Mouse (Mus musculus) midbrain, embryonic 10.5 days (tissue): ENCODE measurements at regions not wholly inside any gene's neighbourhood (a gene's known extent, or its start where the extent isn't known, plus 50 kb on each side); places are given as distances from the start of the nearest gene placed in this dataset.

Experiments
- DNase-seq: peaks from one replicate; pipeline ENCODE4 v3.0.0-alpha.2; 2017; ENCODE audit warnings: low spot score
- H3K27ac ChIP-seq: fragments of 300-500 bp; sonication (generic); replicated peaks from 2 replicates; pipeline ENCODE4 v1.5.1; 2016; ENCODE audit warnings: mild to moderate bottlenecking
- H3K27me3 ChIP-seq: fragments of 300-500 bp; sonication (generic); 2 replicates; pipeline ENCODE4 v1.6.1; 2016; ENCODE audit warnings: low read depth, mild to moderate bottlenecking; ENCODE audit not compliant: poor library complexity, severe bottlenecking
- H3K36me3 ChIP-seq: fragments of 300-500 bp; sonication (generic); 2 replicates; pipeline ENCODE4 v1.6.1; 2016; ENCODE audit warnings: mild to moderate bottlenecking, moderate library complexity
- H3K4me1 ChIP-seq: fragments of 300-500 bp; sonication (generic); 2 replicates; pipeline ENCODE4 v1.6.1; 2016
- H3K4me3 ChIP-seq: fragments of 300-500 bp; sonication (generic); 2 replicates; pipeline ENCODE4 v1.5.1; 2016; ENCODE audit warnings: mild to moderate bottlenecking, moderate library complexity
- H3K9me3 ChIP-seq: fragments of 300-500 bp; sonication (generic); replicated peaks from 2 replicates; pipeline ENCODE4 v1.6.1; 2016; ENCODE audit warnings: mild to moderate bottlenecking
- WGBS: fragments of 180-500 bp; shearing (Covaris S2); methylation state at CpG from one replicate; pipeline ENCODE4 v1.1.7; 2016; 5-methylcytosine and 5-hydroxymethylcytosine counted together

DNA sequence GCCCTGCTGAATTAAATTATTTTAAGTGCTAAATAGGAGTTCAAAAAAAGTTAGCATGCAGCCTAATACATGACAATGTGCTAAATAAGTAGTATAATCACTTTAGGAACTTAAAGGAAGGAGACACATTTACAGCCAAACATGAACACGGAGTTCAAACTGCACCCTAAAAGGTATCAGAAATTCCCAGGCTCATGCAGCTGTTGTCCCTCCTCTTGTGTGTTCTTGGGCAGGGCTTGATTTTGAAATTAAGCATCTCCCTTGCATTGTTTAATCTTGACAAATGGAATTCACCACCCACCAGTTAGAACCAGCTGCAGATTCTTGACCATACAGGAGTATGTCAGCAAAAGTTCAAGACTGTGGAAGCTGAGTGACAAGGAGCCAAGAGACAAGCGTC, 137.3 kb upstream of the Kirrel3 start:
- no peaks in the 10 kb centered on the region for H3K4me1 ChIP-seq
- H3K9me3 ChIP-seq: no peaks in the 10 kb centered on the region
- WGBS: 80% methylated on average over 2 of the region's 2 CpGs
- H3K27ac ChIP-seq: no peak overlapping the region
- H3K36me3 ChIP-seq: no peaks in the 10 kb centered on the region
- H3K4me3 ChIP-seq: no peak overlapping the region
- no peaks in the 10 kb centered on the region for H3K27me3 ChIP-seq
- DNase-seq: no peak

DNA sequence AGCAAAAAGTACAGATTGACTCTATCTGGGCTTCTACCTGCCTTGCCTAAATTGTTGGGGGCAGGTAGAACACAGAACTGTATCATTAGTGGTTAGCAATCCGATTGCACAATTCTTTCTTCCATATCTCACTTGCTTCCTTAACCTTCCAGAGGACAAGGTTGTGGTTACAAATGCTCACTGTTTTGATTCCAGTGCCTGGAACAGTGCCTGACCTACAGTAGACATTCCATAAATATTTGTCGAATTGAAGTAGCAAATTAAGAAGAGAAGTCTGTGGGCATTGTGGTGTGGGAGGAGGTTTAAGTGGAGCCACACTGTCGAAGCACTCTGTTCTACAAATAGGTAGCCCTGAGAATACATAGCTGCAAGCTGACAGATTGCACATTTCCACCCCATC, 135.7 kb upstream of the Kirrel3 start:
- no peak overlapping the region for H3K4me3 ChIP-seq
- no peak overlapping the region for H3K27ac ChIP-seq
- 86% methylated on average over 3 of the region's 3 CpGs for WGBS
- no peaks in the 10 kb centered on the region for H3K36me3 ChIP-seq
- no peaks in the 10 kb centered on the region for H3K27me3 ChIP-seq
- no peaks in the 10 kb centered on the region for H3K9me3 ChIP-seq
- H3K4me1 ChIP-seq: no peaks in the 10 kb centered on the region
- DNase-seq: no peak

DNA sequence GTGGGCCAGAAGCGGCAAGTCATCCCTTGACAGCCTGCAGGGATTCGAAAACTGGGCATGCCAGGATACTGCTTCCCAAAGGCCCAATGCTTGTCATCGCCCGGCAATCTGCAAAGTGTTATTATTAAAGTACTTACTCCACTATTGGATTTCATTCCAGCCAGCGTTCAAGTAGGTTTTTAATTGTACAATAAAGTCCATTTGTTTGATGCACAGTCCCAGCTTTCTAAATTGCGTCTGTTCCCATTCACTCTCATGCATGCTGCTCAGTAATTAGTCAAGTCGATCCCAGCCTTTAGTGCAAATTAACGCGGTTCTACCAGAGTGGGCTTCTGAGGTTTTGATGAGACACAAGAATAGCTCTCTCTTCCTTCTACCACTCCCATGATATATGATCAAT, 131.9 kb upstream of the Kirrel3 start:
- WGBS: 90% methylated on average over 9 of the region's 9 CpGs
- DNase-seq: no peak
- Histone ChIP-seq H3K4me1 (no peaks in the 10 kb centered on the region), H3K27me3 (no peaks in the 10 kb centered on the region), H3K27ac (no peak overlapping the region), H3K36me3 (no peaks in the 10 kb centered on the region), H3K4me3 (no peak overlapping the region), H3K9me3 (no peaks in the 10 kb centered on the region)

DNA sequence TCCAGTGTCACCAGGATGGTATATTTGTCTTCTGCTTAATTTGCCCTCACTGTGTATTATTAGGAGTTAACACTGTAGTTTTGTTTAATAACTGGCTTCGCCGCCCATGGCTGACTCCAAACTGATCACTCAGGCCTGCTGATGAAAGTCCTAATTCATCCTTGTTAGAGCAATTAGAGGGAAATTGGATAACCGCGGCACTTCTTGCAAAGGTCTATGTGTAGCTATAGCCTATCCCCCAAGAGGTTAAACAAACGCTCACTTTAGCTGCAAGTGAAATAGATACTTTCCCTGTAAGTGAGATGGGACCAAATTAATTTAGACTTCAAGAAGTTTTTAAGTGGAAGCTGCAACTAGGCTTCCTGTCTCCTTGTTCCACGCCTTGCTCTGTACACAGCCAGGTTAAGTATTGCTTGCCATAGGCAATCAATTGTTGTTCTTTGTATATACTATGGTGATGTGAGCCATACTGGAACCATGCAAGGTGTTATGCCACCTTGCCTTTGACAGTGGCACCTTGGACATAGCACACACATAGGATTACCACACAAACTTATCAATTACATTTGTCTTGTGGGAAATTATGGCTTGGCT, 130.9 kb upstream of the Kirrel3 start:
- Histone ChIP-seq H3K4me1 (no peaks in the 10 kb centered on the region), H3K4me3 (no peak overlapping the region), H3K27ac (no peak overlapping the region), H3K36me3 (no peaks in the 10 kb centered on the region), H3K9me3 (no peaks in the 10 kb centered on the region), H3K27me3 (no peaks in the 10 kb centered on the region)
- 82% methylated on average over 6 of the region's 6 CpGs for WGBS
- DNase-seq: no peak

DNA sequence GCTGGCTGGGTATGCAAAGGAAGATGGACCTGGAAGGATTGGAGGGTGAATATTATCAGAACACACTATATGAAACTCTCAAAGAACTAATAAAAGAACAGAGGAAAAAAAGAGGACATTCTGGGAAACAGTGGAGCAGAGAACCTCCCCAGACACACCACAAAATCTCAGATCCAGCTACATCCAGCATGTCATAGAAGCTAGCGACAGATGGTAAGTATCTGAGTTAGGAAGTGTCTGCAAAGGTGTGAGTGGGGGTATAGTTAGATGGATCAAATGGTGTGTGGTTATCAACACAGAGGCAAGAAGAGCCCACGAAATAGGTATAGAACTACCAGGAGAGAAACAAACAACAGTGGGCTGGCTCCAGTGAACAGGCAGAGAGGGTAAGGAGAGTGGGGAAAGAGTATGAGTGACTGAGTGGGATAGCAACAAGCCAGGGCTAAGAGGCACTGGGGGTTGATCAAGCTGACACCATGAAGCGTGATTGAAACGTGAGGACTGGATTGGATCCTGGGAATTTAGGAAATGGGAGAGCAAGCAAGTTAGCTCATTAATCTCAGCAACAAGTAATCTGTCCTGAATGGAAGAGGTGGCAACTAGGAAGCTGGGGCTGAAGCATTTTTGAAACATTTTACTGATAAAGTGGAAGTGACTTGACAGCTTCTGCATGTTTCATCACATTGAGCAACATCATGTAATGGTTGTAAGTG, 114.9 kb upstream of the Kirrel3 start:
- DNase-seq: no peak
- Histone ChIP-seq H3K27ac (no peak overlapping the region), H3K27me3 (no peaks in the 10 kb centered on the region), H3K4me1 (peaks cover 4% of the 10 kb centered on the region), H3K4me3 (no peak overlapping the region), H3K36me3 (no peaks in the 10 kb centered on the region), H3K9me3 (no peaks in the 10 kb centered on the region)
- 85% methylated on average over 4 of the region's 4 CpGs for WGBS

DNA sequence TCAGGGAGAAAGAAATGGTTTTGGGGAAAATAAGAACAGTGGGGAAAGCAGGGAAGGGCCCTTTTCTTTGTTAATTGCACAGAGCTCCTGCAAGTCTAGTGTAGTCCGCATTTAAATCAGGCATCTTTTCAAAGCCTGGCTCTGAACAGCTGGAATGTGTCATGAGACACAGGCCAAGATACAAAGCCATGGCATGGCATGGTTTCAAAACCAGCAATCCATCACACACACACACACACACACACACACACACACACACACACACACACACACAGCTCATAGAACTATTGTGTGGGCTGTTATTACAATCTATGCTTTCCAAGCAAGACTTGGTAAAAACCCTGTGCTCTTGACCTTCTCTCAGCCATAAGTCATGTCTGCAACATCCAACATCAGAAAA, 110.5 kb upstream of the Kirrel3 start:
- Histone ChIP-seq H3K4me1 (peaks cover 4% of the 10 kb centered on the region), H3K27ac (no peak overlapping the region), H3K36me3 (no peaks in the 10 kb centered on the region), H3K9me3 (no peaks in the 10 kb centered on the region), H3K4me3 (no peak overlapping the region), H3K27me3 (no peaks in the 10 kb centered on the region)
- 82% methylated on average over 1 of the region's 1 CpGs for WGBS
- DNase-seq: no peak

DNA sequence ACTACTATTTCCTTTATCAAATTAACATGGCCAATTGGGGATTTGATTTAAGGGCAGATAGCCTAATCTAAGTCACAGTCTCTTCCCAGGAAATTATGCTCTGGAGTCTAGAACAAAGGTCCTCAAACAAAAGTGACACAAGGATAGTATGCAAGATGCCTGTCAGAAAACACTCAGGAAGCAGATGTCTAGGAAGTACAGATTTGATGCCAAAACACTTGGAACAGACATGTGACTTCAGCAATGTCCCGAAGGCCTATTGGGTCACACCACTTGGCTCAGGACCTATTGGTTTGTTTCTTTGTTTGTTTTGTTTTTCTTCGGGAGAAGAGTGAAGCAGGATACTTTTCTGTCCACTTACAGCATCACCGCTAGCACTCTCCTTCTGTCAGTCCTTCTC, 105.7 kb upstream of the Kirrel3 start:
- Histone ChIP-seq H3K27ac (no peak overlapping the region), H3K4me1 (peaks cover 13% of the 10 kb centered on the region), H3K27me3 (no peaks in the 10 kb centered on the region), H3K36me3 (no peaks in the 10 kb centered on the region), H3K9me3 (no peaks in the 10 kb centered on the region), H3K4me3 (no peak overlapping the region)
- no peak for DNase-seq
- WGBS: 84% methylated on average over 3 of the region's 3 CpGs

DNA sequence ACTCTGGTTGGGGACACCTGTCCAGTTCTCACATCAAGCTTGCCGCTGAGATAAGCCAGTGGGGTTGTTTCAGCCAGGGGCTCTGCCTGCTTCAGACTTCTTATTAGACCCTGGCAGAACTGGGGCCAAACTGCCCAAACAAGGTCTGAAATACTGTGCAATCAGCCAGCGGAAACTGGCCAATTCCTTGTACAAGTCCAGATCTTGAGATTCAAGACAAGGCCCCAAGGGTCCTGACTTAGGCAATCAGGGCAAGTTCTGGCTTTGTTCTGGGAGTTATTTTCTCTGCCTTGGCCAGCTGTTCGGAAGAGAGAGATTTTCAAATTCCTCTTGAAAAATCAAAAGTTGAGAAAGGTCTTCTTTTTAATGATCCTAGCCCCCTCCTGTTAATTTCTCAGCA, 104.1 kb upstream of the Kirrel3 start:
- DNase-seq: no peak
- Histone ChIP-seq H3K27ac (no peak overlapping the region), H3K4me3 (no peak overlapping the region), H3K4me1 (peaks cover 10% of the 10 kb centered on the region), H3K9me3 (no peaks in the 10 kb centered on the region), H3K27me3 (no peaks in the 10 kb centered on the region), H3K36me3 (no peaks in the 10 kb centered on the region)
- 88% methylated on average over 3 of the region's 3 CpGs for WGBS

DNA sequence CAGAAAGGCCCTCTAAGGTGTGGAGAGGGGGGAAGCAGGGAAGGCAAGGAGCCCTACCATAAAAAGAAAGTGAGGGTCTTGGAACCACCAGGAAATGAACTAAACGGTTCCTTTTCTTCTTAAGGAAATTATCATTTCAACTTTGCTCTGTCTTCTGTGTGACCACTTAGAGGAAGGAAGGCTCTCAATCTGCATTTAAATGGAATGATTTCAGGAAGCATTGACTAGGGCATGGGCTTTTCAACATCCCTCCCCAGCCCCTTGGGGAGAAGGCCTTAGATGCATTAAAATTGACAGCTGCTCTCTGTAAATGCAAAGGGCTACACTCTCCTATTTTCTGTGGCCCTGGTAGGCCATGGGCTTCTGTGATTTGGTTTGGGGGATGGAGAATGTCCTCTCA, 103.5 kb upstream of the Kirrel3 start:
- no peaks in the 10 kb centered on the region for H3K9me3 ChIP-seq
- WGBS: 16% methylated on average over 1 of the region's 1 CpGs
- no peak overlapping the region for H3K4me3 ChIP-seq
- no peak overlapping the region for H3K27ac ChIP-seq
- DNase-seq: no peak
- H3K27me3 ChIP-seq: no peaks in the 10 kb centered on the region
- no peaks in the 10 kb centered on the region for H3K36me3 ChIP-seq
- peaks cover 10% of the 10 kb centered on the region for H3K4me1 ChIP-seq

DNA sequence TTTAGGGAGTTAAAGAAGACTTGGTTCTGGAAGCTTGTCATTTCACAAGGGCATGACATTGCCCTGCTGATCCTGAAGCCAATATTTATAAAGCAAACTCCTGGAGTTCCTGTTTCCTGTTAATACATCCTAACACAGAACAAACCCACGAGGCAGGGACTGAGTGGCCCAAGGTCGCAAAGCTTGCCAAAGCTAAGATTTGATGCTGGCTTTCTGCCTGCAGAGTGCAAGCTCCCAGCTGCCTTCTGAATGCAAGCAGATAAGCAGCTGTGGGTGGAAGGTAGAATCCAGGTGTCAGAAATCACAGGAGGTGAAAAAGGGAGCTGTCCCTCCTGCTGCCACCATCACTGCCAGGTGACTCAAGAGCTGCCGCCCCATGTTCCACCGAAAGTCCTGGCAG, 99.6 kb upstream of the Kirrel3 start:
- Histone ChIP-seq H3K4me1 (peaks cover 10% of the 10 kb centered on the region), H3K4me3 (no peak overlapping the region), H3K9me3 (no peaks in the 10 kb centered on the region), H3K27me3 (no peaks in the 10 kb centered on the region), H3K36me3 (no peaks in the 10 kb centered on the region), H3K27ac (no peak overlapping the region)
- WGBS: 85% methylated on average over 4 of the region's 4 CpGs
- no peak for DNase-seq

DNA sequence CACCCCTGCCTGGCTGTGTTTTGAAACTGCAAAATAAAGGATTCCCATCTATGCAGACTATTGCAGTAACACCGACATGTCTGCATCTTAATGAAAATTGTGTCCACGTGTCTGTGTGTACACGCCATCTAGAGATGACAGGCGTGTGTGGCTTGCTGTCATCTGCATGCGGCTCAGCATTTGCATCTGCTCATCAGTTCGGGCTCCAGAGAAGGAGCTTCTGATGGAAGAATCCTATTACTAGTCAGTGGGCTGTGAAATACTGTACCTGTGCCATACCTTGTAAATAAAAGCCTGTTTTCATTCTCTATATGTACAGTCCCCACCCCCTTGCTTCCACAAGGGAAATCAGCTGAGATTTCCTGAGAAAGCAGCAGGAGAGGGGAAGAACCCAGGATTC, 92.7 kb upstream of the Kirrel3 start:
- Histone ChIP-seq H3K36me3 (no peaks in the 10 kb centered on the region), H3K4me1 (no peaks in the 10 kb centered on the region), H3K27me3 (no peaks in the 10 kb centered on the region), H3K27ac (no peak overlapping the region), H3K9me3 (no peaks in the 10 kb centered on the region), H3K4me3 (no peak overlapping the region)
- DNase-seq: no peak
- 88% methylated on average over 6 of the region's 6 CpGs for WGBS

DNA sequence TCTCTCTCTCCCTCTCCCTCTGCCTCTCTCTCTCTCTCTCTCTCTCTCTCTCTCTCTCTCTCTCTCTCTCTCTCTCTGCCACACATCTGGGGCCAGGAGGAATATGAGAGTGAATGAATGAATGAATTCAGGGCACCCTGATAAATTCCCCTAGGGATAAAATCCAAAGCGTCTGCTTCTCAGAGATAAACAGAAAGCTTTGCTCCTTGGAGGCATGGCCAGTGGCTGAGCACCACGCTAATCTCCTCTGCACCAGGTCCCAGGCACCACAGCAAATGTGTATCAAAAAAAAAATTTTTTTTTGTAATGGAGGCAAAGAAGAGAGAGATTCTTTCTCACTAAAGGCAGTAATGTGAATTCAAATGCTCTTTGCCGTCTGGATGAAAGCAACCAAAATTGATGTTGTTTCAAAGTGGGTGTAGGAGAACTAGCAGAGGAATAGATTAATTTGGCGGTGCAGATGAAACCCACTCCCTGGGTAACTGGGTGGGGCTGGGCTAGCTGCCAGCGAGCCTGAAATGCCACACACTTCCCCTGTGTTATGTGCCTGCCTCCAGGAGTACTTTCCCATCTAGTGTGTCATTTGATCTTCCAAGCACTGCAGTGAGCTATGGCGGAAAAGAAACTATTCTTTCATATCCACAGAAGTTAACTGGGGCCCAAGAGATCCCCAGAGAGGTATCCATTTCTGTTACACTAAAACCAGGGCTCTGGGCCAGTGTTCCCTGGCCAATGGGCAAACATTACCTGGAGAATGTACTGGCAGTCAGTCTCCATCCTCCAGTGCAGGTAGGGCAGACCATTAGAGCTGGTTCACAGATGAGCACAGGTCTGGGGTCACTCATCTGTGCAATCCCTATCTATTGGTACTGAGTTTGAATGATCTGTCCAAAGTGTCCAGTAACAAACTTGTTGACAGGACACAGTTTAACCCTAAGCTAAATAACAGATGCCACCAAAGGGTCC, 89.6 kb upstream of the Kirrel3 start:
- 48% methylated on average over 6 of the region's 6 CpGs for WGBS

DNA sequence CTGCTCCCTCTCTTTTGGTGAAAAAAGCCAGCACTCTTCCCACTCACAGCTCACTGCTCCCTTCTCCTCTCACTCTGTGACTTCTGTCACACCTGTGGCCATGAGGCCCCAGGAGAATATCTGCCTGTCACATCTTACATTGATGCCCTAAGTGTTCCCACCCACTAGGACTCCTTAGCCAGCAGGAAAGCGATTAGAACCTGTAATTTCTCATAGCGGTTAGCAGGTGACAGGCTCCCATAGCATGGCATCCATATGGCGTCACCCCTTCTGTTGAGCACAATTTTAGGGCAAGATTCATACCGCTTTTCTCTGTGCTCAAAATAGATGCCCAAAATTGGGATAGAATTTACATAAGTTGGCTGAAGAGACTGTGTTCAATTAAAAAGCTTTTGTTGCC, 74.0 kb upstream of the Kirrel3 start:
- Histone ChIP-seq H3K4me3 (no peak overlapping the region), H3K9me3 (no peaks in the 10 kb centered on the region), H3K4me1 (peaks cover 12% of the 10 kb centered on the region), H3K27ac (no peak overlapping the region), H3K27me3 (no peaks in the 10 kb centered on the region), H3K36me3 (no peaks in the 10 kb centered on the region)
- DNase-seq: no peak
- WGBS: 88% methylated on average over 4 of the region's 4 CpGs

More for the DNA sequence above, 89.6 kb upstream of the Kirrel3 start:
- H3K4me3 ChIP-seq: no peak overlapping the region
- no peak overlapping the region for H3K27ac ChIP-seq
- H3K27me3 ChIP-seq: no peaks in the 10 kb centered on the region
- no peaks in the 10 kb centered on the region for H3K9me3 ChIP-seq
- H3K36me3 ChIP-seq: no peaks in the 10 kb centered on the region
- no peak for DNase-seq
- no peaks in the 10 kb centered on the region for H3K4me1 ChIP-seq
